Mouse (Mus musculus): Measurements from ENCODE around the gene Gm9970. TPM values are rescaled to one million over a fixed set of nuclear protein-coding genes. Genes with fewer than 3 reads are reported as not detected.
A peak's percentile ranks its signal among the peaks of the same experiment; 100 is the strongest.
"Not testable (repeated sequence)": the region's sequence is repeated elsewhere in the genome, so short reads cannot be mapped to it uniquely, and the experiment has no call there.

The Gm9970 gene
- total RNA-seq, 2 experiments from 2014 or later: not detected

- ATAC-seq (replicated peaks; ENCODE audit: low FRiP score, poor library complexity, severe bottlenecking): peak; percentile 61
Measured at GRCm38 (mm10) chr5:31241522-31242034, 546 bp upstream of the Gm9970 start.

GRCm38 (mm10) chr5:31226641-31227040, 14.4 kb downstream of the Gm9970 start:
- no peak for ATAC-seq (replicated peaks; ENCODE audit: low FRiP score, poor library complexity, severe bottlenecking)

GRCm38 (mm10) chr5:31222696-31223095, 18.3 kb downstream of the Gm9970 start:
- no peak for ATAC-seq (replicated peaks; ENCODE audit: low FRiP score, poor library complexity, severe bottlenecking)

- ATAC-seq (replicated peaks; ENCODE audit: low FRiP score, poor library complexity, severe bottlenecking): peak; percentile 55
Measured at GRCm38 (mm10) chr5:31221304-31221945, 19.6 kb downstream of the Gm9970 start.

- peak; percentile 90 for ATAC-seq (replicated peaks; ENCODE audit: low FRiP score, poor library complexity, severe bottlenecking)
Measured at GRCm38 (mm10) chr5:31220448-31221303, 20.4 kb downstream of the Gm9970 start, which contains the start of gene Ppm1g. TSS of gene Ppm1g (minus strand) at chr5:31220687.

GRCm38 (mm10) chr5:31219911-31220447, 21.1 kb downstream of the Gm9970 start:
- ATAC-seq (replicated peaks; ENCODE audit: low FRiP score, poor library complexity, severe bottlenecking): peak; percentile 48

GRCm38 (mm10) chr5:31219474-31219873, 21.6 kb downstream of the Gm9970 start:
- ATAC-seq (replicated peaks; ENCODE audit: low FRiP score, poor library complexity, severe bottlenecking): no peak

GRCm38 (mm10) chr5:31219070-31219469, 22.0 kb downstream of the Gm9970 start:
- ATAC-seq (replicated peaks; ENCODE audit: low FRiP score, poor library complexity, severe bottlenecking): peak; percentile 37; the same call in 1 of the 2 replicates

GRCm38 (mm10) chr5:31218294-31218693, 22.7 kb downstream of the Gm9970 start:
- peak; percentile 53 for ATAC-seq (replicated peaks; ENCODE audit: low FRiP score, poor library complexity, severe bottlenecking)

GRCm38 (mm10) chr5:31216554-31216953, 24.5 kb downstream of the Gm9970 start:
- not testable (repeated sequence) for ATAC-seq (replicated peaks; ENCODE audit: low FRiP score, poor library complexity, severe bottlenecking)

GRCm38 (mm10) chr5:31204421-31204820, 36.6 kb downstream of the Gm9970 start:
- no peak for ATAC-seq (replicated peaks; ENCODE audit: low FRiP score, poor library complexity, severe bottlenecking)

GRCm38 (mm10) chr5:31203866-31204265, 37.2 kb downstream of the Gm9970 start:
- ATAC-seq (replicated peaks; ENCODE audit: low FRiP score, poor library complexity, severe bottlenecking): no peak

GRCm38 (mm10) chr5:31202933-31203332, 38.1 kb downstream of the Gm9970 start:
- no peak for ATAC-seq (replicated peaks; ENCODE audit: low FRiP score, poor library complexity, severe bottlenecking)

GRCm38 (mm10) chr5:31201742-31202590, 39.1 kb downstream of the Gm9970 start, which contains the start of gene Zfp513:
TSS of gene Zfp513 (minus strand) at chr5:31202303.
- ATAC-seq (replicated peaks; ENCODE audit: low FRiP score, poor library complexity, severe bottlenecking): peak; percentile 99

- no peak for ATAC-seq (replicated peaks; ENCODE audit: low FRiP score, poor library complexity, severe bottlenecking)
Measured at GRCm38 (mm10) chr5:31201042-31201741, 39.8 kb downstream of the Gm9970 start.

- ATAC-seq (replicated peaks; ENCODE audit: low FRiP score, poor library complexity, severe bottlenecking): no peak
Measured at GRCm38 (mm10) chr5:31200327-31200768, 40.7 kb downstream of the Gm9970 start.

- ATAC-seq (replicated peaks; ENCODE audit: low FRiP score, poor library complexity, severe bottlenecking): no peak
Measured at GRCm38 (mm10) chr5:31199893-31200292, 41.1 kb downstream of the Gm9970 start.

GRCm38 (mm10) chr5:31199321-31199892, 41.6 kb downstream of the Gm9970 start:
- ATAC-seq (replicated peaks; ENCODE audit: low FRiP score, poor library complexity, severe bottlenecking): no peak
